Mouse (Mus musculus): ENCODE measurements around the gene Rspo4. TPM values are rescaled to one million over a fixed set of nuclear protein-coding genes. Genes with fewer than 3 reads are reported as not detected.

Rspo4 gene
- total and polyA plus RNA-seq, 2 experiments from 2014 or later, result 0.16 to 0.51 TPM

- Histone ChIP-seq H3K9ac (replicated peaks; ENCODE audit: low read length) (no peak overlapping the region), H3K27ac (no peak overlapping the region), H3K36me3 (ENCODE audit: insufficient read depth, low read length) (no peaks in the 10 kb centered on the region), H3K27me3 (ENCODE audit: insufficient read depth, low read length) (no peaks in the 10 kb centered on the region), H3K4me2 (ENCODE audit: low read depth, low read length) (no peak overlapping the region), H3K9me3 (ENCODE audit: low read length) (no peaks in the 10 kb centered on the region), H3K4me3 (ENCODE audit: low read length) (no peak overlapping the region), H3K4me1 (ENCODE audit: insufficient read depth, low read length) (peaks cover 11% of the 10 kb centered on the region; the same call in 1 of the 2 replicates)
- no peak for TF ChIP-seq CTCF (IDR thresholded peaks at IDR 0.05; ENCODE audit: low read depth)
- WGBS, result 62% methylated on average over 5 of the region's 5 CpGs
- no peak for ATAC-seq
- no peak for DNase-seq (ENCODE audit: low spot score)
Measured at GRCm38 (mm10) chr2:151895911-151896310, 53.2 kb downstream of the Rspo4 start.

GRCm38 (mm10) chr2:151898106-151898505, 55.4 kb downstream of the Rspo4 start:
- Histone ChIP-seq H3K4me1 (ENCODE audit: insufficient read depth, low read length) (peaks cover 11% of the 10 kb centered on the region; the same call in 1 of the 2 replicates), H3K36me3 (ENCODE audit: insufficient read depth, low read length) (no peaks in the 10 kb centered on the region), H3K9me3 (ENCODE audit: low read length) (no peaks in the 10 kb centered on the region), H3K9ac (replicated peaks; ENCODE audit: low read length) (no peak overlapping the region), H3K4me3 (ENCODE audit: low read length) (no peak overlapping the region), H3K27me3 (ENCODE audit: insufficient read depth, low read length) (no peaks in the 10 kb centered on the region), H3K4me2 (ENCODE audit: low read depth, low read length) (no peak overlapping the region), H3K27ac (no peak overlapping the region)
- DNase-seq (ENCODE audit: low spot score), result no peak
- 100% methylated on average over 1 of the region's 1 CpGs for WGBS
- TF ChIP-seq CTCF (IDR thresholded peaks at IDR 0.05; ENCODE audit: low read depth), result no peak
- no peak for ATAC-seq

GRCm38 (mm10) chr2:151900845-151901244, 58.1 kb downstream of the Rspo4 start:
- ATAC-seq, result no peak
- 83% methylated on average over 4 of the region's 4 CpGs for WGBS
- DNase-seq (ENCODE audit: low spot score), result no peak

GRCm38 (mm10) chr2:151903267-151903666, 60.5 kb downstream of the Rspo4 start:
- Histone ChIP-seq H3K9ac (replicated peaks; ENCODE audit: low read length) (no peak overlapping the region), H3K27ac (no peak overlapping the region), H3K4me1 (ENCODE audit: insufficient read depth, low read length) (peaks cover 4% of the 10 kb centered on the region), H3K36me3 (ENCODE audit: insufficient read depth, low read length) (no peaks in the 10 kb centered on the region), H3K9me3 (ENCODE audit: low read length) (no peaks in the 10 kb centered on the region), H3K27me3 (ENCODE audit: insufficient read depth, low read length) (no peaks in the 10 kb centered on the region), H3K4me3 (ENCODE audit: low read length) (no peak overlapping the region), H3K4me2 (ENCODE audit: low read depth, low read length) (no peak overlapping the region)
- no peak for TF ChIP-seq CTCF (IDR thresholded peaks at IDR 0.05; ENCODE audit: low read depth)
- ATAC-seq (no peak), DNase-seq (ENCODE audit: low spot score) (no peak)
- 82% methylated on average over 6 of the region's 6 CpGs for WGBS

More at GRCm38 (mm10) chr2:151900845-151901244, 58.1 kb downstream of the Rspo4 start:
- peaks cover 4% of the 10 kb centered on the region for H3K4me1 ChIP-seq (ENCODE audit: insufficient read depth, low read length)
- no peak overlapping the region for H3K4me2 ChIP-seq (ENCODE audit: low read depth, low read length)
- TF ChIP-seq CTCF (IDR thresholded peaks at IDR 0.05; ENCODE audit: low read depth), result no peak
- no peak overlapping the region for H3K27ac ChIP-seq
- no peaks in the 10 kb centered on the region for H3K36me3 ChIP-seq (ENCODE audit: insufficient read depth, low read length)
- no peak overlapping the region for H3K4me3 ChIP-seq (ENCODE audit: low read length)
- no peaks in the 10 kb centered on the region for H3K27me3 ChIP-seq (ENCODE audit: insufficient read depth, low read length)
- no peak overlapping the region for H3K9ac ChIP-seq (replicated peaks; ENCODE audit: low read length)
- H3K9me3 ChIP-seq (ENCODE audit: low read length), result no peaks in the 10 kb centered on the region

- Histone ChIP-seq H3K27me3 (ENCODE audit: insufficient read depth, low read length) (no peaks in the 10 kb centered on the region), H3K4me2 (ENCODE audit: low read depth, low read length) (no peak overlapping the region), H3K9me3 (ENCODE audit: low read length) (no peaks in the 10 kb centered on the region), H3K4me3 (ENCODE audit: low read length) (no peak overlapping the region), H3K9ac (replicated peaks; ENCODE audit: low read length) (no peak overlapping the region), H3K4me1 (ENCODE audit: insufficient read depth, low read length) (peaks cover 4% of the 10 kb centered on the region), H3K36me3 (ENCODE audit: insufficient read depth, low read length) (no peaks in the 10 kb centered on the region), H3K27ac (no peak overlapping the region)
- TF ChIP-seq CTCF (IDR thresholded peaks at IDR 0.05; ENCODE audit: low read depth), result no peak
- ATAC-seq (no peak), DNase-seq (ENCODE audit: low spot score) (no peak)
- WGBS, result 64% methylated on average over 4 of the region's 4 CpGs
Measured at GRCm38 (mm10) chr2:151903933-151904332, 61.2 kb downstream of the Rspo4 start.

GRCm38 (mm10) chr2:151904636-151905035, 61.9 kb downstream of the Rspo4 start:
- H3K27me3 ChIP-seq (ENCODE audit: insufficient read depth, low read length), result no peaks in the 10 kb centered on the region
- DNase-seq (ENCODE audit: low spot score) (no peak), ATAC-seq (no peak)
- H3K4me1 ChIP-seq (ENCODE audit: insufficient read depth, low read length), result peaks cover 4% of the 10 kb centered on the region
- no peak overlapping the region for H3K9ac ChIP-seq (replicated peaks; ENCODE audit: low read length)
- no peak overlapping the region for H3K4me3 ChIP-seq (ENCODE audit: low read length)
- no peak overlapping the region for H3K4me2 ChIP-seq (ENCODE audit: low read depth, low read length)
- no peak for TF ChIP-seq CTCF (IDR thresholded peaks at IDR 0.05; ENCODE audit: low read depth)
- WGBS, result 65% methylated on average over 3 of the region's 3 CpGs
- H3K36me3 ChIP-seq (ENCODE audit: insufficient read depth, low read length), result no peaks in the 10 kb centered on the region
- H3K9me3 ChIP-seq (ENCODE audit: low read length), result no peaks in the 10 kb centered on the region
- 0 out of 2 replicates have a peak overlapping the region, but pooled peaks have one; percentile 4 for H3K27ac ChIP-seq

- H3K27ac ChIP-seq, result no peak overlapping the region
- no peaks in the 10 kb centered on the region for H3K9me3 ChIP-seq (ENCODE audit: low read length)
- ATAC-seq (no peak), DNase-seq (ENCODE audit: low spot score) (no peak)
- WGBS, result 78% methylated on average over 2 of the region's 2 CpGs
- peaks cover 4% of the 10 kb centered on the region for H3K4me1 ChIP-seq (ENCODE audit: insufficient read depth, low read length)
- no peak overlapping the region for H3K4me2 ChIP-seq (ENCODE audit: low read depth, low read length)
- no peak overlapping the region for H3K9ac ChIP-seq (replicated peaks; ENCODE audit: low read length)
- H3K4me3 ChIP-seq (ENCODE audit: low read length), result no peak overlapping the region
- no peak for TF ChIP-seq CTCF (IDR thresholded peaks at IDR 0.05; ENCODE audit: low read depth)
- H3K36me3 ChIP-seq (ENCODE audit: insufficient read depth, low read length), result no peaks in the 10 kb centered on the region
- H3K27me3 ChIP-seq (ENCODE audit: insufficient read depth, low read length), result no peaks in the 10 kb centered on the region
Measured at GRCm38 (mm10) chr2:151907020-151907419, 64.3 kb downstream of the Rspo4 start.
